Mouse (Mus musculus): ENCODE measurements around the gene Traf6. TPM values are rescaled to one million over a fixed set of nuclear protein-coding genes. Genes with fewer than 3 reads are reported as not detected.

Traf6 gene
- polyA plus RNA-seq, 2 experiments: 3.3 to 4.5 TPM

GRCm38 (mm10) chr2:101648361-101648760, 29.9 kb upstream of the Traf6 start:
- no peaks in the 10 kb centered on the region for H3K9me3 ChIP-seq (ENCODE audit: control insufficient read depth, low read length)
- H3K4me2 ChIP-seq (ENCODE audit: low read depth): no peak overlapping the region
- H3K27me3 ChIP-seq (ENCODE audit: control insufficient read depth, insufficient read depth, low read length): no peaks in the 10 kb centered on the region
- ATAC-seq (ENCODE audit: insufficient read depth) (no peak), DNase-seq (ENCODE audit: low read depth in 3 of 3, low spot score in 3 of 3) (no peak)
- no peak overlapping the region for H3K27ac ChIP-seq
- peaks cover 0 to 2% of the 10 kb centered on the region in 2 experiments; a peak in 1 of 4 replicates for H3K4me1 ChIP-seq (replicated peaks; ENCODE audit: control insufficient read depth in 2 of 2, insufficient read depth in 2 of 2, low read length in 1 of 2)
- WGBS (ENCODE audit: insufficient replicate concordance): 54% methylated on average over 2 of the region's 2 CpGs
- H3K4me3 ChIP-seq (ENCODE audit: insufficient read depth in 1 of 2, low read depth in 2 of 2, low read length in 2 of 2): no peak overlapping the region
- no peak overlapping the region for H3K9ac ChIP-seq (replicated peaks)
- H3K36me3 ChIP-seq (replicated peaks; ENCODE audit: control insufficient read depth, insufficient read depth, low read depth): no peaks in the 10 kb centered on the region
- no peak for TF ChIP-seq EP300 (IDR thresholded peaks at IDR 0.05; ENCODE audit: low read depth)
- TF ChIP-seq CTCF (IDR thresholded peaks at IDR 0.05; ENCODE audit: low read depth): no peak

- H3K4me3 ChIP-seq (ENCODE audit: insufficient read depth in 1 of 2, low read depth in 2 of 2, low read length in 2 of 2): no peak within 1 kb of the TSS
- DNase-seq (ENCODE audit: low read depth in 3 of 3, low spot score in 3 of 3): no peak
- WGBS (ENCODE audit: insufficient replicate concordance): 27% methylated on average over 8 of the region's 8 CpGs
Measured at GRCm38 (mm10) chr2:101649114-101649671, 29.0 kb upstream of the Traf6 start, which contains the start of the genes Rag1 and B230118H07Rik. TSS of gene Rag1 (minus strand) at chr2:101649501. TSS of gene B230118H07Rik (minus strand) at chr2:101649532.

GRCm38 (mm10) chr2:101650446-101650845, 27.8 kb upstream of the Traf6 start:
- Histone ChIP-seq H3K9me3 (ENCODE audit: control insufficient read depth, low read length) (no peaks in the 10 kb centered on the region), H3K9ac (replicated peaks) (no peak overlapping the region), H3K27ac (no peak overlapping the region), H3K4me3 (ENCODE audit: insufficient read depth in 1 of 2, low read depth in 2 of 2, low read length in 2 of 2) (no peak overlapping the region), H3K27me3 (ENCODE audit: control insufficient read depth, insufficient read depth, low read length) (no peaks in the 10 kb centered on the region), H3K36me3 (replicated peaks; ENCODE audit: control insufficient read depth, insufficient read depth, low read depth) (no peaks in the 10 kb centered on the region), H3K4me1 (replicated peaks; ENCODE audit: control insufficient read depth in 2 of 2, insufficient read depth in 2 of 2, low read length in 1 of 2) (peaks cover 0 to 2% of the 10 kb centered on the region in 2 experiments; a peak in 1 of 4 replicates), H3K4me2 (ENCODE audit: low read depth) (no peak overlapping the region)
- ATAC-seq (ENCODE audit: insufficient read depth): no peak
- WGBS (ENCODE audit: insufficient replicate concordance): 23% methylated on average over 1 of the region's 1 CpGs
- TF ChIP-seq EP300 (IDR thresholded peaks at IDR 0.05; ENCODE audit: low read depth) (no peak), CTCF (IDR thresholded peaks at IDR 0.05; ENCODE audit: low read depth) (no peak)
- no peak for DNase-seq (ENCODE audit: low read depth in 3 of 3, low spot score in 3 of 3)

More at GRCm38 (mm10) chr2:101649114-101649671, 29.0 kb upstream of the Traf6 start, which contains the start of the genes Rag1 and B230118H07Rik:
- Histone ChIP-seq H3K9ac (replicated peaks) (no peak within 1 kb of the TSS), H3K27me3 (ENCODE audit: control insufficient read depth, insufficient read depth, low read length) (no peaks in the 10 kb centered on the region), H3K4me2 (ENCODE audit: low read depth) (no peak within 1 kb of the TSS), H3K36me3 (replicated peaks; ENCODE audit: control insufficient read depth, insufficient read depth, low read depth) (no peaks in the 10 kb centered on the region), H3K9me3 (ENCODE audit: control insufficient read depth, low read length) (no peaks in the 10 kb centered on the region), H3K27ac (no peak within 1 kb of the TSS), H3K4me1 (replicated peaks; ENCODE audit: control insufficient read depth in 2 of 2, insufficient read depth in 2 of 2, low read length in 1 of 2) (peaks cover 0 to 2% of the 10 kb centered on the region in 2 experiments; a peak in 1 of 4 replicates)
- ATAC-seq (ENCODE audit: insufficient read depth): no peak
- TF ChIP-seq CTCF (IDR thresholded peaks at IDR 0.05; ENCODE audit: low read depth) (no peak), EP300 (IDR thresholded peaks at IDR 0.05; ENCODE audit: low read depth) (no peak)

GRCm38 (mm10) chr2:101652204-101652920, 25.9 kb upstream of the Traf6 start:
- WGBS (ENCODE audit: insufficient replicate concordance): 29% methylated on average over 14 of the region's 14 CpGs
- Histone ChIP-seq H3K4me2 (ENCODE audit: low read depth) (peak overlapping the region; percentile 49), H3K27me3 (ENCODE audit: control insufficient read depth, insufficient read depth, low read length) (no peaks in the 10 kb centered on the region), H3K4me3 (ENCODE audit: insufficient read depth in 1 of 2, low read depth in 2 of 2, low read length in 2 of 2) (no peak overlapping the region), H3K9me3 (ENCODE audit: control insufficient read depth, low read length) (no peaks in the 10 kb centered on the region), H3K27ac (no peak overlapping the region), H3K36me3 (replicated peaks; ENCODE audit: control insufficient read depth, insufficient read depth, low read depth) (no peaks in the 10 kb centered on the region), H3K4me1 (replicated peaks; ENCODE audit: control insufficient read depth in 2 of 2, insufficient read depth in 2 of 2, low read length in 1 of 2) (peaks cover 0 to 2% of the 10 kb centered on the region in 2 experiments; a peak in 1 of 4 replicates), H3K9ac (replicated peaks) (no peak overlapping the region)
- ATAC-seq (ENCODE audit: insufficient read depth) (no peak), DNase-seq (ENCODE audit: low read depth in 3 of 3, low spot score in 3 of 3) (no peak)
- TF ChIP-seq EP300 (IDR thresholded peaks at IDR 0.05; ENCODE audit: low read depth): 0 out of 2 replicates have a peak, but pooled peaks have one; percentile 12
- TF ChIP-seq CTCF (IDR thresholded peaks at IDR 0.05; ENCODE audit: low read depth): no peak

Data from liver, embryonic 14.5 days (tissue).